Mouse (Mus musculus) ovary, adult 18-20 months (tissue): ENCODE measurements around the gene Prkaa1.
"Not testable (repeated sequence)": the region's sequence is repeated elsewhere in the genome, so short reads cannot be mapped to it uniquely, and the experiment has no call there.

Experiments used
- DNase-seq: peaks from one replicate; pipeline ENCODE4 v3.0.0; 2022; ENCODE audit warnings: low spot score, mixed read lengths

The Prkaa1 gene

GRCm38 (mm10) chr15:5129111-5129805 is 14.4 kb upstream of the Prkaa1 start:
- DNase-seq: no peak

- not testable (repeated sequence) for DNase-seq
These were observed 12.6 kb upstream of the Prkaa1 start for GRCm38 (mm10) chr15:5130887-5131668.

- DNase-seq: no peak
These were observed 10.4 kb upstream of the Prkaa1 start for GRCm38 (mm10) chr15:5133301-5133700.

GRCm38 (mm10) chr15:5134179-5134578 is 9.5 kb upstream of the Prkaa1 start:
- DNase-seq: no peak

- no peak for DNase-seq
These were observed 8.6 kb upstream of the Prkaa1 start for GRCm38 (mm10) chr15:5134945-5135483.

GRCm38 (mm10) chr15:5138021-5138856 is 5.4 kb upstream of the Prkaa1 start:
- DNase-seq: no peak

GRCm38 (mm10) chr15:5139366-5139765 is 4.3 kb upstream of the Prkaa1 start:
- no peak for DNase-seq

GRCm38 (mm10) chr15:5139863-5140262 is 3.8 kb upstream of the Prkaa1 start:
- DNase-seq: no peak

- DNase-seq: no peak
These were observed 3.3 kb upstream of the Prkaa1 start for GRCm38 (mm10) chr15:5140357-5140756.

GRCm38 (mm10) chr15:5142047-5142446 is 1.6 kb upstream of the Prkaa1 start:
- no peak for DNase-seq

- no peak for DNase-seq
These were observed 947 bp upstream of the Prkaa1 start for GRCm38 (mm10) chr15:5142714-5143113.

GRCm38 (mm10) chr15:5144021-5144778 is 539 bp downstream of the Prkaa1 start:
- DNase-seq: peak; percentile 61

GRCm38 (mm10) chr15:5145196-5145945 is 1.7 kb downstream of the Prkaa1 start:
- no peak for DNase-seq

- DNase-seq: no peak
These were observed 5.5 kb downstream of the Prkaa1 start for GRCm38 (mm10) chr15:5149187-5149586.

GRCm38 (mm10) chr15:5152171-5152570 is 8.5 kb downstream of the Prkaa1 start:
- no peak for DNase-seq

- DNase-seq: no peak
These were observed 11.0 kb downstream of the Prkaa1 start for GRCm38 (mm10) chr15:5154621-5155020.

- no peak for DNase-seq
These were observed 11.4 kb downstream of the Prkaa1 start for GRCm38 (mm10) chr15:5155093-5155492.

- no peak for DNase-seq
These were observed 12.7 kb downstream of the Prkaa1 start for GRCm38 (mm10) chr15:5156355-5156754.

GRCm38 (mm10) chr15:5157386-5157785 is 13.7 kb downstream of the Prkaa1 start:
- DNase-seq: no peak

- no peak for DNase-seq
These were observed 15.2 kb downstream of the Prkaa1 start for GRCm38 (mm10) chr15:5158827-5159226.
